Mouse (Mus musculus) limb, embryonic 12.5 days (tissue): Measurements from ENCODE around the gene Dag1. TPM values are rescaled to one million over a fixed set of nuclear protein-coding genes. Genes with fewer than 3 reads are reported as not detected.
"Not testable (repeated sequence)": the region's sequence is repeated elsewhere in the genome, so short reads cannot be mapped to it uniquely, and the experiment has no call there.

Experiments
- ATAC-seq: fragments of 200-750 bp; cut with Nextera tagmentation; 2 replicates; pipeline ENCODE4 v1.8.0; 2017; ENCODE audit warnings: low read depth, moderate TSS enrichment; ENCODE audit not compliant: insufficient number of reproducible peaks, insufficient read depth, low FRiP score, low TSS enrichment
- H3K27ac ChIP-seq: fragments of 300-500 bp; sonication (generic); 2 replicates; pipeline ENCODE4 v1.5.1; 2016; ENCODE audit warnings: mild to moderate bottlenecking, moderate library complexity
- H3K27me3 ChIP-seq: fragments of 300-500 bp; sonication (generic); 2 replicates; pipeline ENCODE4 v1.6.1; 2016; ENCODE audit warnings: mild to moderate bottlenecking, moderate library complexity
- H3K36me3 ChIP-seq: fragments of 300-500 bp; sonication (generic); 2 replicates; pipeline ENCODE4 v1.6.1; 2016; ENCODE audit warnings: mild to moderate bottlenecking, moderate library complexity
- H3K4me1 ChIP-seq: fragments of 300-500 bp; sonication (generic); replicated peaks from 2 replicates; pipeline ENCODE4 v1.6.1; 2016
- H3K4me2 ChIP-seq: fragments of 300-500 bp; sonication (generic); 2 replicates; pipeline ENCODE4 v1.6.1; 2016; ENCODE audit warnings: mild to moderate bottlenecking, moderate library complexity
- H3K4me3 ChIP-seq: fragments of 300-500 bp; sonication (generic); replicated peaks from 2 replicates; pipeline ENCODE4 v1.5.1; 2016; ENCODE audit warnings: mild to moderate bottlenecking
- H3K9ac ChIP-seq: fragments of 300-500 bp; sonication (generic); replicated peaks from 2 replicates; pipeline ENCODE4 v1.6.1; 2016; ENCODE audit warnings: mild to moderate bottlenecking, moderate library complexity
- H3K9me3 ChIP-seq: fragments of 300-500 bp; sonication (generic); 2 replicates; pipeline ENCODE4 v1.6.1; 2016; ENCODE audit warnings: mild to moderate bottlenecking, moderate library complexity
- WGBS: fragments of 180-500 bp; shearing (Covaris S2); methylation state at CpG from one replicate; pipeline ENCODE4 v1.1.7; 2016; 5-methylcytosine and 5-hydroxymethylcytosine counted together
- polyA plus RNA-seq: library from polyadenylated mRNA; unstranded; fragments of >200 nt; fragmentation: Nextera tagmentation; extraction: Ambion mirVana; gene quantifications from 2 replicates; pipeline ENCODE4 v1.2.1, GENCODE M21; 2016

Dag1 gene
- polyA plus RNA-seq, 1 experiment from 2014 or later, result 45.7 TPM

DNA sequence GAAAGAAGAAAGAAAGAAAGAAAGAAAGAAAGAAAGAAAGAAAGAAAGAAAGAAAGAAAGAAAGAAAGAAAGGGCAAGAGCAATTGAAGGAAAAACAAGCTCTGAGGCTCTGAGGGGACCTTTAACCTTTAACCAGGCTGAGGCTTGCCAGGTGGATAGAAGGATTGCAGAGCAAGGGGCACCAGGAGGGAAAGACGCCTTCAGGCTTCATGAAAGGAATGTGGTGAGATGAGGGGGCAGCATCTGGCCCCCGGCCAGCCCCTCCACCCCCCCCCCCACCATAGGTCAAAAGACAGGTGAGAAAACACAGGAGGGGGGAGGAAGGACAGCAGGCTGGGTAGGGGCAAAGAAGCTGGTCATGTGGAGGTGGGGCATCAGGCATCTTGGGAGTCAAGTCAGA, 8.2 kb upstream of the Dag1 start:
- H3K36me3 ChIP-seq, result no peaks in the 10 kb centered on the region
- H3K9me3 ChIP-seq, result no peaks in the 10 kb centered on the region
- H3K4me2 ChIP-seq, result no peak overlapping the region
- peaks cover 16% of the 10 kb centered on the region for H3K4me1 ChIP-seq
- ATAC-seq, result no peak
- WGBS, result 13% methylated on average over 2 of the region's 2 CpGs
- H3K27me3 ChIP-seq, result no peaks in the 10 kb centered on the region
- H3K9ac ChIP-seq, result no peak overlapping the region
- H3K4me3 ChIP-seq, result no peak overlapping the region
- no peak overlapping the region for H3K27ac ChIP-seq

DNA sequence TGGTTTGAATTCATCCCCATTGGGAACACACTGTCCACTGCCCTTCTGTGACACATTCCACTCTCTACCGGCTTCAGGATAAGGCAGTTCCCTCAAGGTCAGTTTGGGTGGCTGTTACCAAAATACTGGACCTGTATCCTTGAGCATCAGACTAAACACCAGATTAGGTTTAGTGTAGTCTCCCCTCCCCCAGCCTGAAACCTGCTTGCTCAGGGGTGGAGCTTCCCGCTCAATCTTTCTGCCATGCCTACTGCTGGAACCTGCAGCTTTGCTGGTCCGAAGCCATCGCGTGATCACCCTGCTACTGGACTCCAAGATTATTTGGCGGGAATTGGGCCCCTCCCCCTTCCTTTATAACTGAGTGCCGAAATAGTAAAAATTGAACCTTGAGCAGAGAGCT, 4.9 kb upstream of the Dag1 start:
- H3K9ac ChIP-seq, H3K4me2 ChIP-seq, H3K36me3 ChIP-seq, ATAC-seq, H3K4me3 ChIP-seq, H3K9me3 ChIP-seq, H3K27me3 ChIP-seq, H3K27ac ChIP-seq: not testable (repeated sequence)
- peaks cover 15% of the 10 kb centered on the region for H3K4me1 ChIP-seq
- WGBS, result 81% methylated on average over 6 of the region's 7 CpGs

DNA sequence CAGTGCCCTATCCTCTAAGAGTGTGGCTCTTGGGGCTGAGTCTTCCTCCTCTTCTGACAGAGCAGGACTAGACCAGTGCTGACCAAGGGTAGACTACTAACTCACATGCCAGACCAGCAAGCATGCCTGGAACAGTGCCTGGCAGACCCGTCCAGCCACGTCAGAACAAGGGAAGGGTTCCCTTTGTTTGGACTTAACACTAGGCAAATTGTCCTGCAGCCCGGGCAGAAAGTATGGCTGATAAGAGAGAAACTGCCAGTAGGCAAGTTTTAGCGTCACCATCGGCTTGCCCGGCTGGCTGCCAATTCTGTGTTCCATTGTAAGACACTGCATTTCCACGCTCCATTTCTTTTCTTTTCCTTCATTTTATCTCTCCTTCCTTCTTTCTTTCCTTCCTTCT, 3.9 kb upstream of the Dag1 start:
- 86% methylated on average over 7 of the region's 7 CpGs for WGBS
- no peaks in the 10 kb centered on the region for H3K27me3 ChIP-seq

DNA sequence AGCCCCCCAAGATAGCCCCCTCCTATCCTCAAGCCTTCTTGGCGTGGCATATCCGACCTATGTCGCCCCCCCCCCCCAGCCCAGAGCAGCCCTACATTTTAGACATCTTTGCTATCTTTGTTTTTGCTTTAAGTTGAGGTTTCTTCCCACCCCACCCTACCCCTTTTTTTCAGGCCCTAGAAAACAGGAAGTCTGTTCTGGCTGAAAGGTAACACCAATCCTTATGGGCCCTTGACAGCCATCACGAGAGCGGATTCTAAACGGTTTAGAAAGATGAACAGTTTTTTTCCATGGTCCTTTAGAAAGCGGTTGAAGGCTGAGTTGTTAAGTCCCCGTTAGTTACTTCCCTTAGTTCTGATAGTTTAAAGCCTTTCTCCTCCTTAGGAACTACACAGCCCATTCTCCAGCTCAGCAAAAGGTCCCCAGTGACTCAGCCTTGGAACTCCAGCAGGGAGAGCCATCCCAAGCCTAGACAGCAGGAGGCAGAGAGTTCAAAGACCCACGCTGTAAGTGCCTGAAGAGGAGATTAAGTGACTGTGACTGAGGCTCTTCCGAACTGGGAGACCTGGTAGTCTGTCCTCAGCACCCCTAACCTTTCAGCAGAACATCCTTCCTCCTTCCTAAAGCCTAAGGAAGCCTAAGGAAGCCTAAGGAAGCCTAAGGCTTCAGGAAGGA, 2.6 kb upstream of the Dag1 start:
- Histone ChIP-seq H3K4me1 (peaks cover 23% of the 10 kb centered on the region), H3K27ac (no peak overlapping the region), H3K9me3 (no peaks in the 10 kb centered on the region), H3K9ac (no peak overlapping the region), H3K36me3 (no peaks in the 10 kb centered on the region), H3K4me3 (no peak overlapping the region), H3K27me3 (no peaks in the 10 kb centered on the region), H3K4me2 (no peak overlapping the region)
- ATAC-seq, result no peak
- WGBS, result 58% methylated on average over 10 of the region's 10 CpGs

More for the DNA sequence above, 3.9 kb upstream of the Dag1 start:
- H3K4me3 ChIP-seq, result no peak overlapping the region
- H3K9me3 ChIP-seq, result no peaks in the 10 kb centered on the region
- peaks cover 18% of the 10 kb centered on the region for H3K4me1 ChIP-seq
- no peak overlapping the region for H3K9ac ChIP-seq
- H3K4me2 ChIP-seq, result no peak overlapping the region
- no peak for ATAC-seq
- no peak overlapping the region for H3K27ac ChIP-seq
- H3K36me3 ChIP-seq, result no peaks in the 10 kb centered on the region

DNA sequence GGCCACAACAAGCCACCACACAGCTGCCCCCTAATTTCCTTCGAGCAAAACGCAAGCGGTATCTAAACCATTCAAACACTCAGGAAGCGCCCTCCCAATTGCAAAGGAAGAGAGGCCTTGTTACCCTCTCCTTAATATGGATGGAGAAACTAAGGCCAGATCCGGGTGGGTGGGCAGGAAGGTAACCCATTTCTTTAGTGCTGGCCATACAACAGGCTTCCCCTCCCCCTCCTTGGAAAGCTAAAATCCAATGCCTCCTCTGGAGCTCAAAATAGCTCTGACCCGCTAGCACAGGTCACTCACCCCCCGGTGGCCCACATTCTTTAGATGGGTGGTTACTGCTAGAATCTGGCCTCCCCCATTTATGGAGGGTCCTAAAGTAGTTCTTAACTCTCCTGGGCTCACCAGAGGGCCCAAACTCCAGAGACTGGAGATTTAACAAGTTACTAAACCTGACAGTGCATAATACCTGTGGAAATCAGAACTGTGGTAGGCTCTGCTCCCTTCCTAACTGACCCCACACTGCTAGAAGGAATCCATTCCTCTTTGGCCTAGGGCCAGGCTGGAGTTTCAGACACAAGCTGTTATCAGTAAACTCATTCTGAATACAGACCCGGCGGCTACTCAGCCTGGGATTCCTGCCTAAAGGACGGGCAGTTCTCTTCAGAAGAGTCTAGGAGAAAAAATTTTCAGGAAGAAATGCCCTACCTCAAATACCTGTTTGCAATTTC, 598 bp upstream of the Dag1 start:
- H3K9ac ChIP-seq, result peak overlapping the region; percentile 38
- H3K27ac ChIP-seq, result peak overlapping the region; percentile 91
- peak overlapping the region; percentile 94 for H3K4me3 ChIP-seq
- peak overlapping the region; percentile 82 for H3K4me2 ChIP-seq
- peaks cover 23% of the 10 kb centered on the region for H3K4me1 ChIP-seq
- H3K27me3 ChIP-seq, result no peaks in the 10 kb centered on the region
- no peaks in the 10 kb centered on the region for H3K9me3 ChIP-seq
- 17% methylated on average over 10 of the region's 10 CpGs for WGBS
- no peaks in the 10 kb centered on the region for H3K36me3 ChIP-seq
- ATAC-seq, result peak; percentile 34

DNA sequence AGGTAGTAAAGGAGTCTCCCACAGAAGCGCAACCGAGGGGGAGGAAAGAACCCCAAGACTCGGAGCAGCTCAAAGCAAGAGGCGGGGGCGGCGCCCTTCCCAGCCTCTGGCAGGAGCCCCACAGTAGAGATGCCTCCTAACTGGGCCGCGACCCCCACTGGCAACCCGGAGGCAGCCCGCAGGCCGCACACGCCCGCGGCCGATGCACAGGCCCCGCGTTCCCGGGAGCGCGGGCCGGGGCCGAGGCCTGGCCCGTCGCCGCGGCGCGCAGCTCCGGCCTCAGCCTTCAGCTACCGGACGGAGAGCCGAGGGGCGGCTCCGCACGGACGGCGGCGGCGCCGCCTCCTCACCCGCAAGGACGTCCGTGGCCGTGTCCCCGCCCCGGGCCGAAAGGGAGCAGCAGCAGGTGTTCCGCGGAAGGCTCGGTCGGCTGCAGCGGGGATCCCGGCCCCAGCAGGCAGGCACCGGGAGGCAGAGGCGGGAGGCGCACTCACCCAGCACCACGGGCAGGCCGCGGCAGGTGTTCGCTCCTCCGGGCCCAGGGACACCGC, 552 bp downstream of the Dag1 start:
- peak; percentile 23 for ATAC-seq
- WGBS, result under 1% methylated on average over 59 of the region's 62 CpGs

DNA sequence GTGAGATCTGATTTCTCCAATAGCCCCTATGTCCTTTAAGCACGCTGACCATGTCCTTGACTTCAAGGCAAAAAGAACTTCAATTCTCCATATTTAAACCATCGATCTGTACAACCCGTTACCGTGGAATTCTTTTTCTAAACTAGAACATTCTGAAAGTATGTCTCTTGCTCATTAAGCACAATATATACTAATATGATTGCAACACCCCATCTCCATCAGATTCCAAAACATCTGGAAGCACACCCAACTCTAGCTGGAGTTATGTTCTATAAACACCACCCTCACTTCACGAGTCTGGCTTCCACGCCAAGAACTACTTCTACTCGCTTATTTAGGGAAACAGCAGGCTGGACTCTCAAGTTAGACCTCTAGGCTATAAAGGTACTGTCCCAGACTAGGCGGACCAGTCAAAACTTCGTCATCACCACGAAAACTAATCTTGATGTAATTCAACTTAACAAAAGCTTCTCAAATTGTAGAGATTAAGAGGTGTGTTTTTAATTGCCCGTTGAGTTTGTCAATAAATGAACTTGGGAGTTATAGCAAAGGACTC, 1.2 kb downstream of the Dag1 start:
- Histone ChIP-seq H3K36me3 (no peaks in the 10 kb centered on the region), H3K9ac (peak overlapping the region; percentile 88), H3K4me1 (peaks cover 23% of the 10 kb centered on the region), H3K27me3 (no peaks in the 10 kb centered on the region), H3K4me3 (peak overlapping the region; percentile 94), H3K9me3 (no peaks in the 10 kb centered on the region), H3K27ac (no peak overlapping the region), H3K4me2 (peak overlapping the region; percentile 82)
- ATAC-seq, result no peak
- 42% methylated on average over 11 of the region's 11 CpGs for WGBS

More for the DNA sequence above, 552 bp downstream of the Dag1 start:
- peak overlapping the region; percentile 91 for H3K27ac ChIP-seq
- H3K4me3 ChIP-seq, result peak overlapping the region; percentile 94
- peak overlapping the region; percentile 82 for H3K4me2 ChIP-seq
- H3K9ac ChIP-seq, result peak overlapping the region; percentile 88
- no peaks in the 10 kb centered on the region for H3K27me3 ChIP-seq
- peaks cover 23% of the 10 kb centered on the region for H3K4me1 ChIP-seq
- H3K36me3 ChIP-seq, result no peaks in the 10 kb centered on the region
- no peaks in the 10 kb centered on the region for H3K9me3 ChIP-seq

DNA sequence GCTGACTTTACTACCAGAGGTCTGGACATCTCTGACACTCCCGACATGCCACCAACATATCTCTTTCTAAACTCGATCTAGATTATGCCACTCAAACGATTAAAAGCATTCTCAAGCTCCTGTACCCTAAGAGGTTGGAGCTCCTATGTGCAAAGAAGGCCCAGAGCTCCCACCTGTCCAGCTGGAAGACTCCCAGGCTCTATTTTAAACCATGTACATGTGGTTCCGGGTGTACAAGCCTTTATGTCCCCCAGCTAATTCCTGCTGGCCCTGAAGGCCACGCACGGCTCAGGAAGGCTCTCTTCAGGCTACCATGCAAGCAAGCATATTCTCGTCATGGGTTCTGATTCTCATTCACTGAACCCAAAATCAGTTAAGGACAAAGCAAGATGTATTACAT, 1.9 kb downstream of the Dag1 start:
- Histone ChIP-seq H3K9me3 (no peaks in the 10 kb centered on the region), H3K27me3 (no peaks in the 10 kb centered on the region), H3K36me3 (no peaks in the 10 kb centered on the region), H3K27ac (no peak overlapping the region), H3K4me3 (peak overlapping the region; percentile 94; the same call in 1 of the 2 replicates), H3K4me1 (peaks cover 23% of the 10 kb centered on the region), H3K4me2 (peak overlapping the region; percentile 82), H3K9ac (no peak overlapping the region)
- no peak for ATAC-seq
- WGBS, result 74% methylated on average over 7 of the region's 7 CpGs

DNA sequence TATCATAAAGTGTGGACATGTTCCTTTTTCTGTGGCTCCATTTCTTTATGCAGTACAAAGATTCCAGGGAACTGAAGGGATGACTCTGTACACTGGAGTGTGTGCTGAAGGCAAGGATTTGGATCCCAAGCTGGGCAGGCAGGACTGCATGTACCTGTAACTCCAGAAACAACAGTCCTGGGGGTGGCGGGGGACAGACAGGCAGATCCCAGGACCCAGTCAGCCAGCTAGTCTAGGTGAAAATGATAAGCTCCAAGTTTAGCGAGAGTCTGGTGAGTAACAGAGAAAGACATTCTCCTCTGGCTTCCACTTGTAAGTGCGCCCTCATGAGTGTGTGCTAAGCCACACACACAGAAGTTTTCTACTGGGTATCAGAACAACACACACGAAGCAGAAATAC, 3.2 kb downstream of the Dag1 start:
- Histone ChIP-seq H3K27me3 (no peaks in the 10 kb centered on the region), H3K36me3 (no peaks in the 10 kb centered on the region), H3K4me3 (no peak overlapping the region), H3K4me1 (peaks cover 23% of the 10 kb centered on the region), H3K4me2 (no peak overlapping the region), H3K27ac (no peak overlapping the region), H3K9me3 (no peaks in the 10 kb centered on the region), H3K9ac (no peak overlapping the region)
- ATAC-seq, result no peak
- 87% methylated on average over 4 of the region's 4 CpGs for WGBS

DNA sequence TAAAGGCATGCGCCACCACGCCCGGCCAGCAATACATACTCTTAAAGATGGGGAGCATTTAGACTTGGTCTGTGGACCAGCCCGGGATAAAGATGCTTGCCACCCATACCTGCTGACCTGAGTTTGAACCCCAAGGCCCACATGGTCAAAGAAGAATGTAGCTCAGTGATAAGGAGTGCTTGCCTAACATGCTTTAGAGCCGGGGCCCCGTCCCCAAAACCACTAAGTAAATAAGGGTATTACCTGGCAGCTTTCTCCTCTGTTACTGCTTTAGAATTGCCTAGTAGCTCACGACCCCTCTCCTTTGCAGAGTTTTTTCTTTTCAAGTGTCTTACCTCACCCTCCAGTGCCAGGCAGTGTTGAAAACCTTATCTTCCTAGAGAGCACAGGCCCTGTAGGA, 11.0 kb downstream of the Dag1 start:
- 94% methylated on average over 7 of the region's 7 CpGs for WGBS
- no peaks in the 10 kb centered on the region for H3K27me3 ChIP-seq
- no peak overlapping the region for H3K27ac ChIP-seq
- H3K36me3 ChIP-seq, result peaks cover 39% of the 10 kb centered on the region
- no peak overlapping the region for H3K4me2 ChIP-seq
- H3K4me3 ChIP-seq, result no peak overlapping the region
- no peaks in the 10 kb centered on the region for H3K4me1 ChIP-seq
- H3K9me3 ChIP-seq, result no peaks in the 10 kb centered on the region
- ATAC-seq, result no peak
- H3K9ac ChIP-seq, result no peak overlapping the region

DNA sequence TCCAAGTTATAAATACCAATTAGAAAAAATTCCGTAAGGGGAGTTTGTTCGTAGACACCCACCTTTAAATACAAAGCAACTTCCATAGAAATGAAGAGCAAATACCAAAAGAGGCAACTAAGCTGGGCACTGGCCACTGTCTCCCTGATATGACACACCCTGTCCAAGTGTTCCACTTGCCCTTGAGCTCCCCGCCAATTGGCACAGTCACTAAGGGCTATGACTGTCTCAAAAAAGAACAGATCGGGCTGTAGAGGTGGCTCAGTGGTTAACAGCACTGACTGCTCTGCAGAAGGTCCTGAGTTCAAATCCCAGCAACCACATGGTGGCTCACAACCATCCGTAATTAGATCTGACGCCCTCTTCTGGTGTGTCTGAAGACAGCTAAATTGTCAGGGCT, 11.9 kb downstream of the Dag1 start:
- no peaks in the 10 kb centered on the region for H3K4me1 ChIP-seq
- no peak overlapping the region for H3K27ac ChIP-seq
- no peaks in the 10 kb centered on the region for H3K27me3 ChIP-seq
- ATAC-seq, result no peak
- H3K4me3 ChIP-seq, result no peak overlapping the region
- no peak overlapping the region for H3K4me2 ChIP-seq
- no peaks in the 10 kb centered on the region for H3K9me3 ChIP-seq
- WGBS, result 91% methylated on average over 6 of the region's 6 CpGs
- peaks cover 40% of the 10 kb centered on the region for H3K36me3 ChIP-seq
- no peak overlapping the region for H3K9ac ChIP-seq
